Mouse (Mus musculus): ENCODE results near the gene Mrtfb. TPM values are rescaled to one million over a fixed set of nuclear protein-coding genes. Genes with fewer than 3 reads are reported as not detected.
A peak's percentile ranks its signal among the peaks of the same experiment; 100 is the strongest.

Mrtfb gene
- polyA plus RNA-seq, 1 experiment from 2014 or later: 13.1 TPM

GRCm38 (mm10) chr16:13354431-13354830 lies 98.2 kb downstream of the Mrtfb start:
- Histone ChIP-seq H3K36me3 (peaks cover 2% of the 10 kb centered on the region; the same call in 1 of the 2 replicates), H3K4me2 (no peak overlapping the region), H3K4me1 (peaks cover 50% of the 10 kb centered on the region), H3K9ac (no peak overlapping the region), H3K4me3 (no peak overlapping the region), H3K27ac (replicated peaks) (0 out of 2 replicates have a peak overlapping the region, but pooled peaks have one; percentile 0), H3K27me3 (replicated peaks) (no peaks in the 10 kb centered on the region), H3K9me3 (no peaks in the 10 kb centered on the region)
- no peak for ATAC-seq (ENCODE audit: extremely low read depth, insufficient number of reproducible peaks, low FRiP score, low TSS enrichment)
- 57% methylated on average over 5 of the region's 5 CpGs for WGBS

GRCm38 (mm10) chr16:13357806-13358679 lies 101.8 kb downstream of the Mrtfb start:
- Histone ChIP-seq H3K4me2 (peak overlapping the region; percentile 68), H3K4me1 (peaks cover 77% of the 10 kb centered on the region), H3K27ac (replicated peaks) (peak overlapping the region; percentile 87), H3K9me3 (no peaks in the 10 kb centered on the region), H3K27me3 (replicated peaks) (no peaks in the 10 kb centered on the region), H3K4me3 (peak overlapping the region; percentile 43), H3K36me3 (no peaks in the 10 kb centered on the region), H3K9ac (peak overlapping the region; percentile 75)
- 2% methylated on average over 15 of the region's 15 CpGs for WGBS
- ATAC-seq (ENCODE audit: extremely low read depth, insufficient number of reproducible peaks, low FRiP score, low TSS enrichment): peak; percentile 42; the same call in 1 of the 2 replicates

GRCm38 (mm10) chr16:13358741-13359140 lies 102.5 kb downstream of the Mrtfb start:
- Histone ChIP-seq H3K9ac (peak overlapping the region; percentile 75), H3K36me3 (no peaks in the 10 kb centered on the region), H3K4me1 (peaks cover 79% of the 10 kb centered on the region), H3K27ac (replicated peaks) (peak overlapping the region; percentile 87), H3K9me3 (no peaks in the 10 kb centered on the region), H3K27me3 (replicated peaks) (no peaks in the 10 kb centered on the region), H3K4me3 (peak overlapping the region; percentile 43), H3K4me2 (peak overlapping the region; percentile 68)
- ATAC-seq (ENCODE audit: extremely low read depth, insufficient number of reproducible peaks, low FRiP score, low TSS enrichment): no peak

- no peak for ATAC-seq (ENCODE audit: extremely low read depth, insufficient number of reproducible peaks, low FRiP score, low TSS enrichment)
- Histone ChIP-seq H3K27me3 (replicated peaks) (no peaks in the 10 kb centered on the region), H3K4me3 (peak overlapping the region; percentile 43), H3K4me2 (peak overlapping the region; percentile 68), H3K4me1 (peaks cover 77% of the 10 kb centered on the region), H3K9me3 (no peaks in the 10 kb centered on the region), H3K27ac (replicated peaks) (peak overlapping the region; percentile 87), H3K36me3 (no peaks in the 10 kb centered on the region), H3K9ac (peak overlapping the region; percentile 75)
- 27% methylated on average over 9 of the region's 9 CpGs for WGBS
Measured at GRCm38 (mm10) chr16:13359405-13359858, 103.2 kb downstream of the Mrtfb start.

- H3K4me2 ChIP-seq: peak overlapping the region; percentile 68
- H3K9me3 ChIP-seq: no peaks in the 10 kb centered on the region
- no peak for ATAC-seq (ENCODE audit: extremely low read depth, insufficient number of reproducible peaks, low FRiP score, low TSS enrichment)
- H3K4me1 ChIP-seq: peaks cover 80% of the 10 kb centered on the region
- H3K27ac ChIP-seq (replicated peaks): no peak overlapping the region
- H3K9ac ChIP-seq: peak overlapping the region; percentile 44; the same call in 1 of the 2 replicates
- no peak overlapping the region for H3K4me3 ChIP-seq
- H3K27me3 ChIP-seq (replicated peaks): no peaks in the 10 kb centered on the region
- no peaks in the 10 kb centered on the region for H3K36me3 ChIP-seq
Measured at GRCm38 (mm10) chr16:13360208-13360607, 103.9 kb downstream of the Mrtfb start.

- Histone ChIP-seq H3K36me3 (no peaks in the 10 kb centered on the region), H3K27me3 (replicated peaks) (no peaks in the 10 kb centered on the region), H3K9ac (no peak overlapping the region), H3K4me2 (no peak overlapping the region), H3K4me3 (no peak overlapping the region), H3K27ac (replicated peaks) (no peak overlapping the region), H3K9me3 (no peaks in the 10 kb centered on the region), H3K4me1 (peaks cover 83% of the 10 kb centered on the region)
- ATAC-seq (ENCODE audit: extremely low read depth, insufficient number of reproducible peaks, low FRiP score, low TSS enrichment): no peak
- whole genome bisulfite sequencing: 70% methylated on average over 5 of the region's 5 CpGs
Measured at GRCm38 (mm10) chr16:13360835-13361234, 104.6 kb downstream of the Mrtfb start.

GRCm38 (mm10) chr16:13363141-13363540 lies 106.9 kb downstream of the Mrtfb start:
- no peaks in the 10 kb centered on the region for H3K36me3 ChIP-seq
- peaks cover 80% of the 10 kb centered on the region for H3K4me1 ChIP-seq
- no peak overlapping the region for H3K9ac ChIP-seq
- H3K27ac ChIP-seq (replicated peaks): no peak overlapping the region
- 64% methylated on average over 5 of the region's 5 CpGs for WGBS
- H3K4me3 ChIP-seq: no peak overlapping the region
- no peaks in the 10 kb centered on the region for H3K27me3 ChIP-seq (replicated peaks)
- no peaks in the 10 kb centered on the region for H3K9me3 ChIP-seq
- no peak overlapping the region for H3K4me2 ChIP-seq
- no peak for ATAC-seq (ENCODE audit: extremely low read depth, insufficient number of reproducible peaks, low FRiP score, low TSS enrichment)

GRCm38 (mm10) chr16:13364145-13364544 lies 107.9 kb downstream of the Mrtfb start:
- no peak for ATAC-seq (ENCODE audit: extremely low read depth, insufficient number of reproducible peaks, low FRiP score, low TSS enrichment)
- Histone ChIP-seq H3K4me1 (peaks cover 69% of the 10 kb centered on the region), H3K4me2 (no peak overlapping the region), H3K36me3 (0 out of 2 replicates have a peak, but pooled peaks cover 2% of the 10 kb centered on the region), H3K4me3 (no peak overlapping the region), H3K27me3 (replicated peaks) (no peaks in the 10 kb centered on the region), H3K9me3 (no peaks in the 10 kb centered on the region), H3K9ac (peak overlapping the region; percentile 3; the same call in 1 of the 2 replicates), H3K27ac (replicated peaks) (no peak overlapping the region)
- 20% methylated on average over 3 of the region's 3 CpGs for WGBS

GRCm38 (mm10) chr16:13366256-13366655 lies 110.0 kb downstream of the Mrtfb start:
- H3K4me1 ChIP-seq: peaks cover 65% of the 10 kb centered on the region
- WGBS: 57% methylated on average over 1 of the region's 1 CpGs

GRCm38 (mm10) chr16:13366802-13367465 lies 110.7 kb downstream of the Mrtfb start:
- Histone ChIP-seq H3K9me3 (no peaks in the 10 kb centered on the region), H3K27ac (replicated peaks) (peak overlapping the region; percentile 38), H3K4me2 (no peak overlapping the region), H3K36me3 (peaks cover 4% of the 10 kb centered on the region; the same call in 1 of the 2 replicates), H3K9ac (0 out of 2 replicates have a peak overlapping the region, but pooled peaks have one; percentile 14), H3K27me3 (replicated peaks) (no peaks in the 10 kb centered on the region), H3K4me3 (no peak overlapping the region), H3K4me1 (peaks cover 67% of the 10 kb centered on the region)
- ATAC-seq (ENCODE audit: extremely low read depth, insufficient number of reproducible peaks, low FRiP score, low TSS enrichment): no peak
- 19% methylated on average over 4 of the region's 4 CpGs for WGBS

More at GRCm38 (mm10) chr16:13366256-13366655, 110.0 kb downstream of the Mrtfb start:
- no peak overlapping the region for H3K4me2 ChIP-seq
- no peaks in the 10 kb centered on the region for H3K9me3 ChIP-seq
- H3K27me3 ChIP-seq (replicated peaks): no peaks in the 10 kb centered on the region
- peak overlapping the region; percentile 38 for H3K27ac ChIP-seq (replicated peaks)
- H3K9ac ChIP-seq: no peak overlapping the region; the same call in 1 of the 2 replicates
- no peak overlapping the region for H3K4me3 ChIP-seq
- H3K36me3 ChIP-seq: peaks cover 4% of the 10 kb centered on the region; the same call in 1 of the 2 replicates
- no peak for ATAC-seq (ENCODE audit: extremely low read depth, insufficient number of reproducible peaks, low FRiP score, low TSS enrichment)

GRCm38 (mm10) chr16:13367466-13367856 lies 111.2 kb downstream of the Mrtfb start:
- no peak overlapping the region for H3K4me3 ChIP-seq
- peaks cover 4% of the 10 kb centered on the region; the same call in 1 of the 2 replicates for H3K36me3 ChIP-seq
- 65% methylated on average over 2 of the region's 2 CpGs for WGBS
- no peak overlapping the region for H3K4me2 ChIP-seq
- peaks cover 65% of the 10 kb centered on the region for H3K4me1 ChIP-seq
- peak overlapping the region; percentile 38 for H3K27ac ChIP-seq (replicated peaks)
- H3K27me3 ChIP-seq (replicated peaks): no peaks in the 10 kb centered on the region
- H3K9ac ChIP-seq: 0 out of 2 replicates have a peak overlapping the region, but pooled peaks have one; percentile 14
- no peaks in the 10 kb centered on the region for H3K9me3 ChIP-seq
- no peak for ATAC-seq (ENCODE audit: extremely low read depth, insufficient number of reproducible peaks, low FRiP score, low TSS enrichment)

Measured in heart, embryonic 13.5 days (tissue).